Mouse (Mus musculus): ENCODE results near the gene Mgll. TPM values are rescaled to one million over a fixed set of nuclear protein-coding genes. Genes with fewer than 3 reads are reported as not detected.

Mgll gene
- 100 to 1,000 TPM; 162 to 172 TPM for total RNA-seq (2021)
- long read RNA-seq, experiment 1, transcript Mgll-204 (8 exons, 3,676 nt): minor isoform, 55 of 258 reads
- long read RNA-seq, experiment 1, transcript Mgll-207 (8 exons, 3,991 nt): major isoform, 73 of 258 reads
- long read RNA-seq, experiment 1, partial matches to known transcripts: 114 of 258 reads
- long read RNA-seq, experiment 1, other reads (novel, unspliced or antisense): 11 of 258 reads
- long read RNA-seq, experiment 2, transcript Mgll-207 (8 exons, 3,991 nt): major isoform, 44 of 184 reads
- long read RNA-seq, experiment 2, transcript Mgll-204 (8 exons, 3,676 nt): minor isoform, 38 of 184 reads
- long read RNA-seq, experiment 2, partial matches to known transcripts: 15 of 184 reads
- long read RNA-seq, experiment 2, other reads (novel, unspliced or antisense): 87 of 184 reads

DNA sequence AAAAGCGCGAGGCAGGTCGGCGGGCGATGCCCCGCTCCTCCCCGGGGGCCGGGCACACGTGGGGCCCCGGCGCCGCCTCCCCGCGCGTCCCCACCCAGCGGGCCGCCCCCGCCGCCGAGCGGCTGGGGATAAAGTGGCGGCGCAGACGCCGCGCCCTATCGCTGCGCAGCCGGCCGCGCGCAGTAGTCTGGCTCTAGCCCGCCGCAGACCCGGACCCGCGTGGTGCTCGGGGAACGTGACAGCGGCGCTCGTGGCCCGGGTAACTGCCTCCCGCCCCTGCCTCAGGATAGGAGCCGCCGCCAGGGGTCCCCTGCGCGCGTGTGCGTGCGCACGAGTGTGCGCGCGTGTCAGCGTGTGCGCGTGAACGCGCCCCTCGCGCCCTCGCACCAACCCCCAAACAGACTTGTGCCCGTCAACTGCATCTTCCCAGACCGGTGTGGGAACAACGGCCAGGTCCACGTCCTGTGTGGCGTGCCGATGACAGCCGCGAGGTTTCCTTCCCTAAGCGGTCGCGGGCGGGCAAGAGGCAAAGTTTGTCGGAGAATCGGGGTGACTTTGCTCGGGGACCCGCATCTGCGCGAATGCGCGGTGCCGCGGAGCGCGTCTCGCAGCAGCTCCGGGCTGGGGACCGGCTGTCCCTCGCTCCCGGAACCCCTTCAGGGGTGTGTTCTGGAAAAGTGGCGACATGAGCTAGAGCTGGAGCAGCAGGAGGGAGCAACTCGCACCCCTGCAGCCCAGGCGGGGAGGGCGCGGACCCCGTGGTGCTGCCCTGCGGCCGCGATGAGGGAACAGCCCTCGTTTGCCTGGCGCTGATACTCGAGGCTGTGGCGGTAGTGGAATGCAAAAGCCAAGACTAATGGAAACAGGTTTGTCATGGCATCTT lies at the start of gene Mgll:
Gene Mgll, plus strand, starts transcription at position 100 of the 883 bp plus-strand sequence.
- DNase-seq (ENCODE audit: low spot score in 2 of 2): peak; percentile 61 to 83

DNA sequence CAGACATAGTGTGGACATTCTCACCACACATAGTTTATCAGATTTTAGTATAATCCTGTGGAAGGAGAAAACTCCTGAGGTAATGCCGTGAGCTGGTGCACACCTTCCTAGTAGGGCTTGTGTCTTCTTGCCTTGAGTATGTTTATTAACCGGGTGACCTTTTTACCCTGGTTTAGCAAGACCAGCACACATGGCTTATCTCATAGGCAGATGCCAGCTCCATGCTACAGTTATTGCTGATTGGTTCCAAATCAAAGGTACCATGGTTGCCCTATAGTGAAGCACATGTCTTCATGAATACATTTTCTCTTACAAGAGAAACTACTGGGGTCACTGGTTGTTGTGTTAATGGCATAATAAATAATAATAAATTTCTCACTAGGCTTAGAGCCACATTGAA lies 48.4 kb upstream of the Mgll start:
- DNase-seq (ENCODE audit: low spot score in 2 of 2): no peak

DNA sequence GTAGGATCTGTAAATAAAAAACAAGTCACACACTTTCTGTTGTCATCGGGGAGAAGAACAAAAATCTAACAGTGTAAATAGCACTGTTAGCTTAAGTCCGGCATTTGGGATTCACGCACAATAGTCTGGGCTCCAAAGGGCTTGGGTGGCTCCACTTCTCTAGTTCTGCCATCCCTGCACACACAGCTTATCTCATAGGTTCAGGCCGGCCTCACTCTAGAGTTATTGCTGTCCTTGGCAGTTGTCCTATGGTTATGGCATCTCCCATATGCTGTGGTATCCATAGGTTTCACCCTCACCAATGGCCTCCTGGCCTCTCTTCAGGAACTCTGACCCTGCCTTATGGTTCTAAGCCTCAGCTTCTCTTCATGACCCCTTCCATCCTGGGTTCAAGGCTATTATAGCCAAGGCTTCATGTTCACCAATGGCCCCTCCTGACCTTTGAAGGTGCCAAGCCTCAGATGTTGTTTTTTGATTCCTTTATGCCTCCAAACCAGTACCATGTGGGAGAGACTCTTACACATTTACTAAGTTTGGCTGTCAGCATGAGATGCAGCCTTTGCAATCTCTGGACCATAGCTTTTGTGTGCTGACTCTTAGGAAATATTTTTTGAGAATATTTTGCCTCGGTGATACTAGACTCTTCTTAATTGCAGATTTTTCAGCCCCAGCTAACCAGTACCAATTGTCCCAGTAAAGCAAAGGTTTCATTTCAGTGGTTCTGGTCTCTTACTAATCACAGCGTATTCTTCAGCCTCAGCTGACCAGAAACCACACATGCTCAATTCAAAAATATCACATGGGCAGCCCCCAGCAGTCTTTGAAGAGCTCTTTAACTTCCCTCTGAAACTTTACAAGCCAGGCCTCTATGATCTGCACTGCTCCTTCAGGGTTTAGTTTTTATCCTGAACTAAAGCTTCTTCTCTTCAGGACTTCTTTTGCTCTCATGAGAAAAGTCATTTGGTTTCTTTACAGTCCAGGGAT lies 47.2 kb upstream of the Mgll start:
- no peak for DNase-seq (ENCODE audit: low spot score in 2 of 2)

DNA sequence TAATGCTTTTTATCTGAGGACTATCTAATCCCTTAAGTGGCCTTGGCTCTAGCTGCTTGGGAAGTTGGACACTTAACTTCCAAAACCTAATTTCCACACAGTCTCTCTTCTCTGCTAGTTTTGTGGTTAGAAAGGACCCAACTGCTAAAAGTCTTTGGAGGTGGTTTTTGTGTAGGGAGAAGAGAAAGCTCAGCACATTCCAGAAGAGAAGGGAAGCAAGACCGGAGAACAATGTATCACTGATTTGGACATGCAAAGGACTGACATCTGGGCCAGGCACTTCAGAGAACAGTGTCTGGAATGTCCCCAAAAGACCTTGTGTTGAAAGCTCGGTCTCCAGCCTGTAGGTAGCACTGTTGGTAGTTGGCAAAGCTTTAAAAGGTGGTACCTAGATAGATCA lies 46.5 kb upstream of the Mgll start:
- DNase-seq (ENCODE audit: low spot score in 2 of 2): no peak

DNA sequence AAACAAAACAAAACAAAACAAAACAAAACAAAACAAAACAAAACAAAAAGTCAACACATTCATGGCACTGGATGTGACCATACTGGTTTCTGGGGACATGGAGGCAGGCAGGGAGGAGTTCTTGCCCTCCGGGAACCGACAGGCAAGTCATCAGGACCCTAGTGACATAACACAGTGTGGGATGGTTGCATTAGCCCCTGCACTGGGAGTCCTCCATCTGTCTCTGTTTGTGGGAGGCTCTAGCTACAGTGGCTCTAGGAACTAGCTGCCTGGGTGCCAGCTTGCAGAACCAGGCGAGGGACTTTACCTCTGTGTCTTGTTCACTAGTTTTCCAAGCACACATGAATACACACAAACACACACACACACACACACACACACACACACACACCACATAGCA lies 43.2 kb upstream of the Mgll start:
- DNase-seq (ENCODE audit: low spot score in 2 of 2): peak; percentile 7 to 12

DNA sequence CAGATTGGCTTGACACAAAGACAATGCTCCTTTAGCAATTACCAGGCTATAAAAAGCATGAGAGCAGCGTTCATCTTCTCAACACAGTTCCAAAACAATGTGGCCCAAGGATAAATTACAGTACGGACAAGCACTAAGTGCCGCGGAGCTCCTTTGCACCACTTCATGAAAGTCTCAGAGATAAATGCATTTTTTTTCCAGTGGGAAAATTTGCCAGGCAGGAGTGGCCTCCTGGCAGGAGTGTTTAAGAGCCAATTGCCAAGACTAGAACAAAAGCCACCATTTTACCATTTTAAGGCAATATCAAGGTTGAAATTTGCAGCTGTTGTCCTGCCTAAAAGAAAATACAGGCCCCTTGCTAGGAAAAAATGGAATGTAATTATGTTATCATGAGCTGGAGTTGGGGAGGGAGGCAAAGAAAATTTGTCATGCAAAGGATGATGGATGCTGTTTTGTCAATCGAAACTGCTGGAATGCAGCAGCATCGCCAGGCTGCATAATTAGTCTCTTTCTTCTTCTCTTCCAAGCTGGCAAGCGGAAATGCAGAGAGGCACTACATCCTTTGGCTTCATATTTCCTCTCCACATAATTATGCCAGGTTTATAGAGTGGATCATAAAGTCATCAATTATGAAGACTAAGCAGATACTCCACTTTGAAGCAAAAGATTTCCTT lies 40.7 kb upstream of the Mgll start:
- DNase-seq (ENCODE audit: low spot score in 2 of 2): no peak

DNA sequence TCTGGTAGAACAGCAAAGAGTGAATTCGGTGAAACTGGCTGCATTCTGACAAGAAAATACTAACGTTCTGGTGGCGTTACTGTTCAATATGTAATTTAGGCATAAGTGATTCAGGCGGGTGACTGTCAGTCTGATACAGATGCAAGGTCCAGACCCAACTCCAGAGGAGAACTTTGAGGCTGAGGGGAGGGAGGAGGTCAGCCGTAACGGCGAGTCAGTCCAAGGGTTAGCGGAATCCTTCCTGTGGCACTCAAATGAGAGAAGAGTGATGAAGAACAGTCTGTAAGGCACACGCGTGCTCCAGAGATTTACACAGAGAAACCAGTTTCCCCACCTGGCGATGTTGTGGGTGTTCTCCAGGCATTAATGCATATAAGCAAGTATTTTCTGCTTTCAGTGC lies 36.0 kb upstream of the Mgll start:
- no peak for DNase-seq (ENCODE audit: low spot score in 2 of 2)

DNA sequence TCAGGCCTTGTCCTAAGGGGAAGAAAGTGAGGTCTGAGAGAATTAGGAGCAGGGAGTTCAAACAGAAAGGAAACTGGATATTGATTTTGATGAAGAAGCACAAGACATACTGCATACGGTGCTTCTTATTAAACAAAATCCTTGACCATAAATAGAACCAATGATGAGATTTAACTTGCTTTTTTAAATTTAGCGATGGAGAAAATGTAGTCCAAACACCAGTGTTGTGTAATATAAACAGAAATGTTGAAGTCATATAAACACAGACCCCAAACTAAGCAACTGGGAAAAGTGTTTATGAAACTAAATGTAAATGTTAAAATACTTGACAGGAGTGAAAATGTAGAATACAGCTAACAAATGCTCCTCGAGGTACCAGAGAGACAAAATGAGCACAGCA lies 35.5 kb upstream of the Mgll start:
- DNase-seq (ENCODE audit: low spot score in 2 of 2): no peak

DNA sequence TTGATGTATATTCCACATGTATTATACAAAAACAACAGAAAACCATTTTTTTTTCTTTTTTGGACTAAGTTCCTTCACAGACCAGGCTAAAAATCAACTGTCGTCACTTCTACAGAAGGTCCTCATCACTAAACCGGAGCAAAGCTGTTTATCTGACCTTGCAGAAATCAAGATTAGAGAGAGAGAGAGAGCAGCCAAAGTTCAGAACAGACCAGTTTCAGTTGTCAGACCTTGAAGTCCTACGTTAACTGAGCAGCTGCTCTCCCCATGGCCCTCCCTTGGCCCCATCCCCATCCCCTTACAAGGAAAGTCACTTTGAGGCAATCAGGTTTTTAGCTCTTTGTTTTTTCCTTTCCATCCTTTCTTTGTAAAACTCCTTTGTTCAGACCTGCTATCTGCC lies 34.0 kb upstream of the Mgll start:
- DNase-seq (ENCODE audit: low spot score in 2 of 2): no peak

DNA sequence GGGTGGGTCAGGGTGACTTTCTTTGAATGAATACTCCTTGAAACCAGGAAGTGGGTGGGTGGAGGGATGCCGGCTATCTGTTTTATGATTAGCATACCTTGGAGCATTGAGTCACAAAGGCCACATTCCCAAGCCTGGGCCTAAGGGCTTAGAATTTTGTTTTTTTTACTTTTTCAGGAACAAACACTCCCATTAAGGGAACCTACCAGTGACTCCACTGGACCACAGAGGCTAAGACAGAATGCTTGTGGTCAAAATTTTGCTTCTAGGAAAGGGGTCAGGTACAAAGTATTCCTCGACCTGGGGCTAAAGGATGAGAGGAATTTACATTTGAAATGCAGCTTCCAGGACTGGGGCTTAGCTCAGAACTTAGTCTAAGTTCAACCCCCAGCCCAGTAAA lies 32.9 kb upstream of the Mgll start:
- DNase-seq (ENCODE audit: low spot score in 2 of 2): no peak

DNA sequence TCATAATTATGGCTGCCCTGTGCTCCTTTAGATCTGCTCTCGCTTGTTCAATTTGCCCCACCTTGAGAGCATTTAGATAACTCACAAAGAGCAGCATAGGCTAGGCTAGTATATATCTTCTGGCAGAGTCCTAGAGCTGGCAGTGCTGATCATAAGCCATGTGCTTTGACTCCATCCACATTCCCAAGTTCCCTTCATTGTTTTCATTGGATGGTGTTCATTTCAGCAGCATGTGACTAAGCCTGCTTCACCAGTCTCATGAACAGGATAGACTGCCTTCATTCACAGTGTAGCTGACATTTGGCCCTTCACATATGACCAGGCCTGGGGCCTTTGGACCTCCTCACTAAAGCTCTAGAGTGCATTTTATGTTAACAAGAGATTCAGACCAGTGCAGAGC lies 21.3 kb upstream of the Mgll start:
- no peak for DNase-seq (ENCODE audit: low spot score in 2 of 2)

DNA sequence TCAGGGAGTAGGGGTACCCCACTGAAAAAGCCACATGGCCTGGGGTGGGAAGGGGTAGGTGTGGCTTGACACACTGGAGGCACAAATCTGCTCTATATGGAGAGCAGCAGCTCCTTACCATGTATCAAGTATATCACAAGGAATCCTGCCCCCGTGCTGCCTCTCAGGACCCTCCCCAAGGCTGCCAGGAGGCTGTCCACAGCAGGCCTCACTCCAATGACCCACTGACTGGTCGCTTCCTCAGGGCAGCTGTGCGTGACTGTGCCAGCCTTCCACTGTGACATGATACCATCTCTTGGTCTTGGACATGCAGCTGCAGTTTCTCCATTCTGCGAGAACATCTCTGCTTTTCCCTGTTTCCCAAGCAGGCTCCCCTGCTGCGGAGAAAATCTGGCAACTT lies 20.5 kb upstream of the Mgll start:
- DNase-seq (ENCODE audit: low spot score in 2 of 2): no peak

DNA sequence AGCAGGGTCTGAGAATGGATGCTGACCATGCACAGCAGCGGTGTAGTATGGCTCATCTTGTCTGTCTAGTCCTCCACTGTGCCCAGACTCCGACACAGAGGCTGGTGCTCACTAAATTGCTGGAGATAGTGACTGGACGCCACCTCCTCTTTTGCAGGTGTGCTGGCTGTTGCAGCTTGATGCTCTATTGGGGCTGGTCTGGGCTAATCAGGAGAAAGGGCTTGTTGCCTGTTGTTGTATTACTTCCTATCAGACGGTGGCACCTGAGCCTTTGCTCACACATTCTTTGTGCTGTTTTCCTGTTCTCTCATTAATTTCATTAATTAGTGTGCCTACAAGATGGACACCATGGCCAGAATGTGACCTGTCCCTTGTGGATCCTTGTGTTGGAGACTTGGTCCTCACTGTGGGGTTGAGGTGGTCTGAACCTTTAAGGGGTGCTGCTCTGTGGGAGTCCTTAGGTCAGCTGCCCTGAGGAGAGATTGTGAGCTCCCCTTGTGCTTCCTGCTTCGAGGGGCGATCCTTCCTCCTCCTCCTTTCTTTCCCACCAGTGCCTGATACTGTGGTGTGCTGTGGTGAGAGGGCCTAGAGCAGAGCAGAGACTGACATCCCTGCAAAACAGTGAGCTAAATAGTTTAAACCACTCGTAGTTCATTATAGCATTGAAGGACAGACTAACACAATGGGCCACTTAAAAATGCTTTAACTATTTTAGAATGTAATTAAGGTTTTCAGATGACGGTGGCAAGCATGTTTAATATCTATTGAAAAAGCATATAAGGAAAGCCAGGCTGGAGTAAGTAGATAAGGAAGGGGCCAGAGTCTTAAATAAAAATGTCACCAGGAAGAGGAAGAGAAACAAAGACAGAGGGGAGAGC lies 15.6 kb upstream of the Mgll start:
- DNase-seq (ENCODE audit: low spot score in 2 of 2): no peak

DNA sequence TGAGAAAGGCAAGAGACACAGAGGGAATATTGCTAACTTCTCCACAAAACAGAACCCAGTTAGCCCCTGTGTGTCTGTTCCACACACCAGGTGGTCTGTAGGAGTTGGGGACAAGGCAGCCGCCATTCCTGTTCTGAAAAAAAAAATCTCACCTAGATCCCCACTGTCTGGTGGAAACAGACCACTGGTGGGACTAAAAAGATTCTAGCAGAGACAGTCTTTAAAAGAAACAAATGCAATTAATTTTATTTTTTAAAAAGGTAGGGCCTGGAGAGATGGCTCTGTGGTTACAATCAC lies 15.0 kb upstream of the Mgll start:
- DNase-seq (ENCODE audit: low spot score in 2 of 2): no peak

DNA sequence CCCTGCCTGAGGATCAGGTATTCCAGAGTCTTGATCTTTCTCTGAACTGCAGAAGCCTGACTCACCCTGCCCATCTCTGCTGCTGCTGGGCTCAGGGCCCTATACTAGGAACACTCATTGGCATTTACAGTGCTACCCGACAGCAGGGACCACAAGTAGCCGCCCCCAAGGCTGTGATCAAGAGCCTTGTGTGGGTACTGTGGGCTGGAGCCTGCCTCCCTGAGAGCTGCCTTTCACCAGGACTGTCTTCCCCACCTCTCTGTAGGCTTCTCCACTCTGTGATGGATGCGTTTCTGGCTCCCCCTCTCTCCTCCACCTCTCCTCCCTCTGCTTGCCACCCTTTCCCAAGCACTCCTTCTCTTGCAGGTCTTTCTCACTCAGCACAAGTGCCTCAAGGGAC lies 12.9 kb upstream of the Mgll start:
- peak in 1 of 2 experiments; percentile 53 for DNase-seq (ENCODE audit: low spot score in 2 of 2)

DNA sequence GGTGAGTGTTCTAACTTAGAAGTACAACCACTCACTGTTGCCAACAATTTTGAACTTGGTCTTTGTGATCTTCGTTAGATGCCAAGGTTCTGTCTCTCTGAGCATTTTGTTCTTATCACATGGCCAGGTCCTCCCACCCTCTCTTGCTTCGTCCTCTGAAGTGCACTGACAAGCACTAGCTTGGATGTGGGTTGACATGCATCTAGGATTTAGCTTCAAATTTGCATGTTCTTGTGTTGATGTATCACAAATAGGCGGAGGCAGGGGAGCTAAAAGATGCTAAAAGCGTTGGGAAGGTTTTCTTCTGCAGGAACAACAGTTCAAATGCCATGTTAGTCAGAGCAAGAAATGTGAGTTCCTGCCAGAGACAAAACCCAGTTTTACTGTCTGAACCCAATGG lies 12.1 kb upstream of the Mgll start:
- no peak for DNase-seq (ENCODE audit: low spot score in 2 of 2)

DNA sequence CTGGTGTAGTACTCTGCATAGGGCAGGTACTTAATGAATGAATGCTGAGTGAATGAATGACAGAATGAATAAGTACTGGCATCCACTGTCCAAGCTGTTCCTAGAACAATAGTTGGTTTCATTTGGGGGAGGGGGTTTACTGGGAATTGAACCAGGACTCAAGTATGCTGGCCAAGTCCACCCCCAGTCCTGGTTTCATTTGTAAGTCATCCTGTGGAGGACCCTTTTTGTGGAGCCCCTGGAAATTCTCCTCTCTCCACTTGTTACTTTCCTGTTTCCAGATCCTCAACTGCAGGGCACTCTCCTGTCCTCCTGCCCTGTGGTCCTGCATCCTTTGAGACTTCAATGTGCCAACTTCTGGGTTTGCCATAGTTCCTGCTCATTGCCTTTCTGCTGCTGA lies 10.9 kb upstream of the Mgll start:
- DNase-seq (ENCODE audit: low spot score in 2 of 2): no peak

DNA sequence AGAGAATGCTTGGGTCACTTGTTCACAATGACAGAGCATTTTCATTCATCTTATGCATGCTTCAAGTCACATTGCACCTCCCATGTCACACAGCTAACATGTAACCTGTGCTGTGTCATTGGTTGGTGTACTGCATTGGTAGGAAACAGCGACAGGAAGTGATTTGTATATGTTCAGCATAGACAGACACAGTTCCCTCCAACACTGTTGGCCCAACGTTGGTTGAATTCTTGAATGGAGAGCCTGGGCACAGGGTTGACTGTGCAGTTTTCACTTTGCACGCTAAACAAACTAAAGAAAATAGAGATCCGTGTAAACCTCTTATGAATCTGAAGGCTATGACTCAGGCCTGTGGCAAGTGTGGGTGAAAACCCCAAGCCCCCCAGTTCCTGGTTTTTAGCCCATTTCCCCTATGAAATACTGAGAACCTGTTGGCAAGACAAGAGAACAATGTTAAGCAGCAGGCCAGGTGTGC lies 10.0 kb upstream of the Mgll start:
- DNase-seq (ENCODE audit: low spot score in 2 of 2): no peak

DNA sequence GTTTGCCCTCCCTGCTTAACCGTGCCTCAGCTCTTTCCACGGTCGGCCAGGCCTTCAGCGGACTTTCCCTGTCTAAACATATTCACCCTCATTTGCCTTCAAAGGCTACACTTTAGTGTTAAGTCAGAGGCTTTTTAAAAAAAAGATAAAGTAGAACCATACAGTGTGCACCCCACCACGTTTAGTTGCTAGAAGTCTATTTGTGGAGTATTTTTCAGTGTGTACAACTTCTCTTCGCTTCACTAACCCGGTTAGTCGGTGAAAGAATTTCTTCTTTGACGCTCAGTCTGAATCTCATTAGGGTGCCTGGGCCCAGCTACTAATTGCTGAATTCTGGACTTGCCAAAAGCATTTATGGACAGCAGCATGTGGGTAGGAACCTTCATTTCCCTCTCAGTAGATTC lies 8.8 kb upstream of the Mgll start:
- DNase-seq (ENCODE audit: low spot score in 2 of 2): no peak

DNA sequence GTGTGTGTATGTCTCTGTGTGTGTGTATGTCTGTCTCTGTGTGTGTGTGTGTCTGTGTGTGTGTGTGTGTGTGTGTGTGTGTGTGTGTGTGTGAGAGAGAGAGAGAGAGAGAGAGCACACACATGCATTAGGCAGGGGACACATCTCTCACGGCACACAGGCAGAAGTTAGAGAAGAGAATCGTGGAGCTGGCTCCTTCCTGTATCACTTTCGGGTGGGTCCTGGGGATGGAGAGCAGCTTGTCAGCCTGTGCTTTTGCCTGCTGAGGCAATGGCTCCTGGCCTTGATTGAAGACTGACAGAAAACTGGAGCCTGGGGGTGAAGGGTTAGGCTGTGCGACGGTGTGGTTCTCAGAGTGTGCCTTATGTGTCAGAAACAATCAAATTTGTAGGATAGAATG lies 8.2 kb upstream of the Mgll start:
- DNase-seq (ENCODE audit: low spot score in 2 of 2): no peak
